Mouse (Mus musculus): ENCODE data around the gene Skiv2l. TPM values are rescaled to one million over a fixed set of nuclear protein-coding genes. Genes with fewer than 3 reads are reported as not detected.

Skiv2l gene
- polyA plus RNA-seq, 1 experiment, result 79.3 TPM

GRCm38 (mm10) chr17:34895724-34896123, 45.7 kb upstream of the Skiv2l start:
- Histone ChIP-seq H3K27me3 (ENCODE audit: control insufficient read depth, insufficient read depth, low read length) (no peaks in the 10 kb centered on the region), H3K4me1 (ENCODE audit: control insufficient read depth, insufficient read depth, insufficient read length, low read length) (peaks cover 14% of the 10 kb centered on the region), H3K27ac (ENCODE audit: insufficient read depth, low read depth, low read length) (no peak overlapping the region), H3K4me3 (ENCODE audit: low read depth, low read length) (no peak overlapping the region), H3K36me3 (ENCODE audit: control insufficient read depth, insufficient read depth, low read length) (no peaks in the 10 kb centered on the region)
- no peak for TF ChIP-seq POLR2A (IDR thresholded peaks at IDR 0.05; ENCODE audit: low read depth, low read length)
- TF ChIP-seq CTCF (IDR thresholded peaks at IDR 0.05; ENCODE audit: extremely low read depth, insufficient read length, insufficient replicate concordance, low read depth, low read length), result no peak
- WGBS, result 92% methylated on average over 15 of the region's 15 CpGs

GRCm38 (mm10) chr17:34894801-34895530, 45.0 kb upstream of the Skiv2l start:
- no peak overlapping the region for H3K27ac ChIP-seq (ENCODE audit: insufficient read depth, low read depth, low read length)
- peak overlapping the region; percentile 78 for H3K4me3 ChIP-seq (ENCODE audit: low read depth, low read length)
- H3K4me1 ChIP-seq (ENCODE audit: control insufficient read depth, insufficient read depth, insufficient read length, low read length), result peaks cover 14% of the 10 kb centered on the region
- 15% methylated on average over 50 of the region's 51 CpGs for WGBS
- TF ChIP-seq CTCF (IDR thresholded peaks at IDR 0.05; ENCODE audit: extremely low read depth, insufficient read length, insufficient replicate concordance, low read depth, low read length) (no peak), POLR2A (IDR thresholded peaks at IDR 0.05; ENCODE audit: low read depth, low read length) (no peak)
- H3K36me3 ChIP-seq (ENCODE audit: control insufficient read depth, insufficient read depth, low read length), result no peaks in the 10 kb centered on the region
- no peaks in the 10 kb centered on the region for H3K27me3 ChIP-seq (ENCODE audit: control insufficient read depth, insufficient read depth, low read length)

GRCm38 (mm10) chr17:34894074-34894597, 44.1 kb upstream of the Skiv2l start:
- H3K4me1 ChIP-seq (ENCODE audit: control insufficient read depth, insufficient read depth, insufficient read length, low read length), result peaks cover 14% of the 10 kb centered on the region
- no peak for TF ChIP-seq CTCF (IDR thresholded peaks at IDR 0.05; ENCODE audit: extremely low read depth, insufficient read length, insufficient replicate concordance, low read depth, low read length)
- no peak; the same call in 1 of the 2 replicates for TF ChIP-seq POLR2A (IDR thresholded peaks at IDR 0.05; ENCODE audit: low read depth, low read length)
- peak overlapping the region; percentile 86 for H3K27ac ChIP-seq (ENCODE audit: insufficient read depth, low read depth, low read length)
- 2% methylated on average over 48 of the region's 51 CpGs for WGBS
- no peaks in the 10 kb centered on the region for H3K36me3 ChIP-seq (ENCODE audit: control insufficient read depth, insufficient read depth, low read length)
- H3K4me3 ChIP-seq (ENCODE audit: low read depth, low read length), result peak overlapping the region; percentile 78
- no peaks in the 10 kb centered on the region for H3K27me3 ChIP-seq (ENCODE audit: control insufficient read depth, insufficient read depth, low read length)

GRCm38 (mm10) chr17:34893072-34893824, 43.2 kb upstream of the Skiv2l start:
- H3K4me1 ChIP-seq (ENCODE audit: control insufficient read depth, insufficient read depth, insufficient read length, low read length), result peaks cover 14% of the 10 kb centered on the region
- no peaks in the 10 kb centered on the region for H3K27me3 ChIP-seq (ENCODE audit: control insufficient read depth, insufficient read depth, low read length)
- H3K27ac ChIP-seq (ENCODE audit: insufficient read depth, low read depth, low read length), result peak overlapping the region; percentile 86
- no peaks in the 10 kb centered on the region for H3K36me3 ChIP-seq (ENCODE audit: control insufficient read depth, insufficient read depth, low read length)
- H3K4me3 ChIP-seq (ENCODE audit: low read depth, low read length), result no peak overlapping the region
- WGBS, result 34% methylated on average over 12 of the region's 12 CpGs
- no peak for TF ChIP-seq CTCF (IDR thresholded peaks at IDR 0.05; ENCODE audit: extremely low read depth, insufficient read length, insufficient replicate concordance, low read depth, low read length)
- TF ChIP-seq POLR2A (IDR thresholded peaks at IDR 0.05; ENCODE audit: low read depth, low read length), result 0 out of 2 replicates have a peak, but pooled peaks have one; percentile 28

GRCm38 (mm10) chr17:34891377-34891776, 41.4 kb upstream of the Skiv2l start:
- Histone ChIP-seq H3K4me1 (ENCODE audit: control insufficient read depth, insufficient read depth, insufficient read length, low read length) (peaks cover 11% of the 10 kb centered on the region), H3K27ac (ENCODE audit: insufficient read depth, low read depth, low read length) (no peak overlapping the region), H3K27me3 (ENCODE audit: control insufficient read depth, insufficient read depth, low read length) (no peaks in the 10 kb centered on the region), H3K36me3 (ENCODE audit: control insufficient read depth, insufficient read depth, low read length) (no peaks in the 10 kb centered on the region), H3K4me3 (ENCODE audit: low read depth, low read length) (no peak overlapping the region)
- TF ChIP-seq POLR2A (IDR thresholded peaks at IDR 0.05; ENCODE audit: low read depth, low read length) (no peak), CTCF (IDR thresholded peaks at IDR 0.05; ENCODE audit: extremely low read depth, insufficient read length, insufficient replicate concordance, low read depth, low read length) (peak; percentile 29; the same call in 1 of the 2 replicates)
- WGBS, result 97% methylated on average over 2 of the region's 2 CpGs

- Histone ChIP-seq H3K27ac (ENCODE audit: insufficient read depth, low read depth, low read length) (no peak overlapping the region), H3K27me3 (ENCODE audit: control insufficient read depth, insufficient read depth, low read length) (no peaks in the 10 kb centered on the region), H3K4me1 (ENCODE audit: control insufficient read depth, insufficient read depth, insufficient read length, low read length) (peaks cover 7% of the 10 kb centered on the region), H3K36me3 (ENCODE audit: control insufficient read depth, insufficient read depth, low read length) (no peaks in the 10 kb centered on the region), H3K4me3 (ENCODE audit: low read depth, low read length) (no peak overlapping the region)
- TF ChIP-seq CTCF (IDR thresholded peaks at IDR 0.05; ENCODE audit: extremely low read depth, insufficient read length, insufficient replicate concordance, low read depth, low read length) (no peak), POLR2A (IDR thresholded peaks at IDR 0.05; ENCODE audit: low read depth, low read length) (no peak)
- WGBS, result 87% methylated on average over 12 of the region's 12 CpGs
Measured at GRCm38 (mm10) chr17:34890074-34890743, 40.2 kb upstream of the Skiv2l start.

Data from small intestine, adult 2 months (tissue).